Mouse (Mus musculus) neural tube, embryonic 10.5 days (tissue): ENCODE measurements at regions not wholly inside any gene's neighbourhood (a gene's known extent, or its start where the extent isn't known, plus 50 kb on each side); places are given as distances from the start of the nearest gene placed in this dataset.

Source experiments
- DNase-seq: peaks from one replicate; pipeline ENCODE4 v3.0.0-alpha.2; 2017; ENCODE audit warnings: low spot score; ENCODE audit errors: extremely low spot score

DNA sequence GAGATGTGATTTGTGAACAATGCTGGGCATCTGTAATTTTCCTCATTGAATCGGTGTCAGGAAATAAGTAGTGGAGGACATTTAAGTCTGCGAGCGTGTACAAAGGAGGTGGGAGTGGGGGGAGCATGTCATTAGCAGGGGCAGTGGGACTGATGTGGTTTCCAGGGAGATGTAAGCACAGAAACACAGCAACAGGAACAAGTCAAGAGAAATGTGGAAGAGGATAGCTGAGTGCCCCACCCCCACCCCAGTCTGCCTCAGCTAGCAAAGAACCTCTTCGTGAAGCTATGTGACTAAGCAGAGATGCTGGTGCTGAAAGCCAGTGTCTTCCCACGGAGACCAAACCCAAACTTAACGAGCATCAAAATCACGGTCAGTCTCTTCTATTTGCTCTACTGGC lies 151.9 kb downstream of the Drd1 start:
- DNase-seq, result no peak

DNA sequence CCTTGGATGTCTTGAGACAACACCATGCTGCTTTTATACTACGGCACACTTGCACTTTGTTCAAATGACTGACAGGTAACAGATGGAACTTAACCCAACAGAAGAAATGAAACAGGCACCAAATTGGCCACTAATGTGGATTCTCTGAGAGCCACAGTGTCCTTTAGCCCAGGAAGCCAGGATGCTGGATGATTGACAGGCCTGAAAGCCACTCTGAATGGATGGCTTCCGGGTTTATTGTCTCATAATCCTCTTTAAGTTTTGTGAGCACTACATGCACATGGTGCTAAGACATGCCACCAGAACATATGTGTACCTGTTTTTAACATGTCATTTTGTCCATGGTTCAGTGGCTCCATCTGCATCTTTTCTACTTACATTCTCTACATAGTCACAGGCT lies 152.7 kb downstream of the Drd1 start:
- DNase-seq, result no peak

DNA sequence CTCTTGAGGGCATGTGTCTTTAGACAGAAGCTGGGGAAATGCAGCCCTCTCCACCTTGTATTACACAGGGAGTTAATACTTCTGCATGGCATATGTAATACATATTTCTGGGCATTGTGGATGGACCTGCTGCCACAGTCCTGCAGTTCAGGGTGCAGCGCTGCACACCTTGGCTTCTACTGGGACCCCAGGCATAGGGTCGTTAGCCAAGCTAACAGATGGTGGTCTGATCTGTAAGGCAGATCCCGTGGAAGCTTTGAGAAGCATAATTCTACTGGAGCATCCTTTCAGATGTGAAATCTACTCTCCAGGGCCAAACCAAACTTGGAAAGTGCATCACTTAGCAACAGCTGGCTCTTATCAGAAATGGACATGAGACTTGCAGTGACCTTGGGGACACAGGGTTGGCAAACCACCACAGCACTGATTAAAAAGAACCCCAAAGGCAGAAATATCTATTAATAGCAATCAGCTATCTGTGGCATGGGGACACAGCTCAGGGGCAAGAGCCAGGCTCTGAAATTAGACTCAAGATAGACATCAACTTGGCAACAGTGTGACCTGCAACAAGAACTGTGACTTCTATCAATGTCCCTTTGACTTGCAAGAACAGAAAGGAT lies 155.0 kb downstream of the Drd1 start:
- DNase-seq, result no peak

DNA sequence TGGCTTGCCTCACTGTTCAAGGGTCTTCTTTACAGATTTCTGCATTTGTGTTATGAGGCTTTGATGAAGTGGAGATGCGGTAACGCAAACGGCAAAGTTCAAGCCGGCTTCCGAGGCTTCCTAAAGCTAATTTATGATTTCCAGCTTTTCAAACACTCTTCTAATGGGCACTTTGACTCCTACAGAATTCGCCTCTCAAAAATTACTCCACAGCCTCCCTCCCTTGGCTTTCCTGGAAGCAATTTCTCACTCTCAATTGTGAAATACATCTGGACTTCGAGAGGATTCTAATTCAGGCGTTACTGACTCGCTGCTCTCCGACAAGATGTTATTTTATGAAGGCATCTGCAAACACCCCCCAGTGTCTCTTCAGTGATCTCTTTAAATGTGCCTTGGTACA lies 157.2 kb downstream of the Drd1 start:
- DNase-seq, result no peak

DNA sequence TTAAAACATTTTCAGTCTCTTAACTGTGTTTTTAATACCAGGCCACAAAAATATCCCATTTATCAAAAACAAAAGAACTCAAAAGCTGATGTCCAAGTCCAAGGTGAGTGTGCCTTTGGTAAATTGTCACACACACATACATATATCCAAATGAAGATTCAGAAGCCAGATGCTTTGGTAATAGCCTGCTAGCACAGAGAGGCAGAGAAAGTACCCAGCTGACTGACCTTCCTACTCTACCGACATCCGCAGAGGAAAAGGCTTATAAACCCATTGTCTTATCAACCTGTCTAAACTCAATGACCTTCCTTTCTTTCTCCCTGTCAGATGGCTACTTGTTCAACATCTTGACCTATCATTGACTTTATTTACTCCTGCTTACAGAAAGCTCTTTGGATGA lies 158.3 kb downstream of the Drd1 start:
- DNase-seq, result no peak

DNA sequence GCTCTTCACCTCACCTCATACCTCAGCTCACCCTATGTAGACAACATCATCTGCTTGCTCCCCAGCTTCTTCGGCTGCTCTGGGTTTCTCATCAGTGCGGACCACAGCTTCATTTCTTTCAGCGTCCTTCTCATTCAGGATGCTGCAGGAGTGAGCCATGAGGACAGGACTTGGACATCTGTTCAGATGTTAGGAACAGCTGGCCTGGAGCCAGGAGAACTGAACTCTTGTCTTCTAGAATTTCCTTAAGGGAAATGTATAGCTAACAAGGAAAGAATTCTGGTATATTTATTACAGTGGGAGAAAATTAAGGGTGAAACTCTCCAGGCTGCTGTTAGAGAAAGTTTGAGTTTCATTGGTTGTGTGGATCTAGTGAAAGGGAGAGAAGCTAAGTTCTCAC lies 167.1 kb downstream of the Drd1 start:
- no peak for DNase-seq

DNA sequence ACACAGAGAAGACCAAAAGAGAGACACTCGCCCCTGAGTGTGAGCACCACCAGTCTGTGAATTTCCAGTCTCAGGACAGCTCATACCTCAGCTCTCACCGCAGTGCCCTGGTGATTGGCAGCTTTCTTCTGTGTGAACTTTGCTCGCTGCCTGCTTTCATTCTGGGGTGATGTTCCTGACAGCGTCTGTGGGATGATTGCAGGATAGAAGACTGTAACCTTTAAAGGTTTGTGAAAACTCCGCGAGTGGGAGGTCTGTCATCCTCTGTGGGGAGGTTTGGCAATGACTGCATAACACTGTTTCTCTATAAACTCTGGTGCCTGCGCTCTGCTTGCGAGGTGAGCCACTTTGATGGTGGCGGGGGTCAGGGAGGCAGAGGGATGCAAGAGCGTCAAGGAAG lies 169.7 kb downstream of the Drd1 start:
- no peak for DNase-seq

DNA sequence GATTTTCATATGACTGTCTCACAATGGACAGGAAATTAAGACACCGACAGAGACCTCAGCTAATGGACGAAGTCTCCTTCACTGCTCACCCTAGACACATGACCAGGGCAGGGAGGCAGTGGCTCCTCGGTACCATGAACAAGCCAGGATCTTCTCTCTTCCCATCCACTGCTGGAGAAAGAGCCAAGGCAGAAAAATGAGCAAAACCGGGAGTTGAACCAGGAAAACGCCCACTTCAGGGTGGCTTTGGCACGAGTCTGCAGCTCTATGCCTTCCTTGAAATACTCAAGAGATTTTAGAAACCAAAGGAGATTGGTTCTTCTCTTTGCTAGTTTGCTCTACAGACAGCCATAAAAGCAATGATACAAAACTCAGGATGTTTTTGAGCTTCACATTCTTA lies 172.3 kb downstream of the Drd1 start:
- DNase-seq, result no peak

DNA sequence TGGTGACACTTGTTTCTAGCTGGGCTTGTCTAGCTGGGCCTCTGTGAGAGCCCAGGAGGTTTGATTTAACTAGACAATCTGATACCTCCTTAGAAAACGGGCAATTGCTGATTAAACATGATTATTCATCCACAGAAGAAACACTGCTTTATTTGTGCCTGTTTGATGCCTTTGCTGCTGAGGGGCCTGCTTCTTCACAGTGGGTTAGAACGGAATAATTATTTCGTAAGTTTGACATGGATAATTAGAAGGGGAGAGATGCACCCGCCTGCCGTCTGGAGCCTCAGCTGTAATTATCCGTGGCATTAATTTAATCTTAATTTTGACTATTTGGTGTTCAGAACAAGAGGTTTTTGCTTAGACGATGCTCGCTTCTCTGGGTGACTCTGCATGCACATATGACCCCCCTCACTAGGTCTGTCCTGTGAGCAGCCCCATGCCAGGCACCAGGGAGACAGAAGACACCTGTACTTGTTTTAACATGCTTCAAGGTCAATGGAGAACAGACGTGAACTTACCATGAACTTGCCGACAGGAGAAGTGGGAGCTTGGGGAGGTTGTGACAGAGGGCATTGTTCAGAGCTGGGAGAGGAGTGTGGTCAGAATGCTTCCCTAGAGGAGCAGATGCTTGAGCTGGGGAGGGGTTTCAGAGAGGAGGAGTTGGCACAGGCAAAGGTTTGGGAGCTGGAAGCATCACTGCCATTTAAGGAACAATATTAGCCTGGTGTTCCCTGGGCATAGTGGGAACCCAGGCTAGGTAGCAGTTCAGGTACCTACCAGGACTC lies 174.8 kb downstream of the Drd1 start:
- DNase-seq, result no peak

DNA sequence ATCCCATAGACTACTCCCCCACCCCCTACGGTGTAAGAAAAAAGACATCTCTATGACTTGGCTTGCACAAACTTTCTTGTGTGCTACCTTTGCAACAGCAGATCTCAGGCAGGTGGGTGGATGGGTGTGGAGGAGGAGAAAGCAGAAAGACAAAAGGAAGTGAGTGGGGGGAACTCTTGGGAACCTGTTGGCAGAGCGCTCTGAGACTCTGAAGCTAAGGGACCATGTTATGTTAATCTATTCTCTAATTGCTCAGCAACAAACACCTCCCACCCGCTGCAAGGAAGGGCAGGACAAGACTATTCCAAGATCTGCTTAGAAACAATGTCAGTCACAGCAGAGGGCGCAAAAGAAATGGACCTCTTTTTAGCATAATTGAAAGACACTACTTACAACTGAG lies 180.0 kb downstream of the Drd1 start:
- no peak for DNase-seq

DNA sequence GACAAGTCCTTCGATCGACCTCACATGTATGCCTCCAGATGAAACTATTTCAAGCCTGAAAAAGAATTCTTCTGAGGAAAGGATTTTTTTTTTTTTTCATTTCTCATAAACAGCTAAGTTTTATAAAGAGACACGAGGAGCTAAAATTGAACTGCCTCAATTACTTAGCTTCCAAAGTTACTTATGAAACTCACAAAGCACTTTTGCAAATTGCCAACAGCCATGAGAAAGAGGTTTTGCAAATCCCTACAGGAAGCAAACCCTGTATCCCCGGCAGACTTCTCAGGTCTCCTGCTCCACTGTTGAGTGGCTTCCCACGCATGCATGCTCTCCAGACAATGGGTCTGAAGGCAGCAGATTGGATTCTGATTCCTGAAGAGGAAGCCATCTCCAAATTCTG lies 190.2 kb downstream of the Drd1 start:
- DNase-seq, result no peak

DNA sequence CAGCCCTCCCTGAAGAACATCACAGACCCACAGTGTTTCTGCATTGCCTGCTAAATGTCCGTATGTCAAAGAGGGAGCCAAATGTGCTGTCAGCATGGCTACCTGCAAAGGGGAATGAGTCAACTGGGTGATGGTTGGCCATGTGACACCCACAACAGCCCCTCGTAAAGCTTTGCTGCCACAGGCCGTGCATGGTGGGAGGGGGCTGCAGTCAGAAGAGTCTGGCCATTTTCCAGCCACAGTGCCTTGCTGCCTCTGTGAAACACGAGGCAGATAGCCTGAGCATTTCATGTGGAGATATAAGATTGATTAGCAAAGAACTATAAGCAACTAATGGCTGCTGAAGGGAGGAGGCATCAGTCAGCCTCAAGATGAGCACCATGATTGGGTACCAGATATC lies 193.2 kb downstream of the Drd1 start:
- no peak for DNase-seq

DNA sequence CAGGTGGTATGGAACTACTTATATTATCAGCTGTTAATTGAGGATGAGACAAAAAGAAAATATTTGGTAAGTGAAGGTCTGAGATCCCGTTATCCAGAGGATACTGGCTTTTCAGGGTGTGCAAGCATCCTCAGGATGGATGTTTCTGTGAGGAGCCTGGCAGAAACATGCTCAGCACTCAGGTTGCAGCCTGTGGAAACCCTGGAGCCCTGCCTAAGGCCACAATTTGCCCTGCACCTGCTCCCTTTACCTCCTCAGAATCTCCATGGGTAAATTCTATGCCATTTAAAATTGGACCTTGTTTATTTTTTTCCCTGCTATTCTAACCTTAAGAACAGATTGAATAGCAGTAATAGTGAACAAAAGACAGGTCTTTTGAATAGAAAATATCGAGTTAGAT lies 201.3 kb downstream of the Drd1 start:
- no peak for DNase-seq

DNA sequence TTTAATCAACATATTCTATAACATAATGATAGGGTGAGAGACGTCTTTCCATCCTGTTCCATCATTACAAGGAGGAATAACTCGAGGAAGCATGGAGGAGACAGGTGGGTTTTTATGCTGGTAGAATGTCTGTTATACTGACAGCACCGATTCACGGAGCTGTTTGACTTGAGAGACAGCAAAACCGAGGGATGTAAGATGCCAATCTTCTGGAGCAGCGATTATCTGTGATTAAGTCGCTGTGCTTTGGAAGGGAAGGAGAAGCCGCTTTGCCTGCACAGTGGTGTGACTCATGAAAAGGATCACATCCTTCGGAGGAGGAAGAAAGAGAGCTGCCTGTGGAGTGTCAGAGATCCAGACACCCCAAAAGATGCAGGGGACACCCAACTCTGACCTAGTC lies 205.4 kb downstream of the Drd1 start:
- DNase-seq, result no peak

DNA sequence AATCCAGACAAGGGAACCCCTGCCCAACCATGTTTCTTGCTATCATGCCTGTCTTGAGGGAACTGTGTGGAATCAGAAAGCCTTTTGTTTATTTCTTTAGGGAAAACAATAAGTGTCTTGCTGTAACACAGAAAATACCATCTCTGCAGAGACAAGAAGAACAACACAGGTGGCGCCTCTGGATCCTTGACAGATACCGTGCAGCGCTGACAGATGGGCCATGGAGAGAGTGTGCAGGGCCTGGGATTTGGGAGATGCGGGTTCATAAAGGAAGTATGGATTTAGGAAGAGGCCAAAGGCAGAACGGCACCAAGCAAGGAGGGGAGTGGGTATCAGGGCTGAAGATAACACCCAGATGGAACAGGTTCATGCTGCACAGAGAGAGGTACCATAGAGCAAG lies 209.3 kb downstream of the Drd1 start:
- DNase-seq, result no peak

DNA sequence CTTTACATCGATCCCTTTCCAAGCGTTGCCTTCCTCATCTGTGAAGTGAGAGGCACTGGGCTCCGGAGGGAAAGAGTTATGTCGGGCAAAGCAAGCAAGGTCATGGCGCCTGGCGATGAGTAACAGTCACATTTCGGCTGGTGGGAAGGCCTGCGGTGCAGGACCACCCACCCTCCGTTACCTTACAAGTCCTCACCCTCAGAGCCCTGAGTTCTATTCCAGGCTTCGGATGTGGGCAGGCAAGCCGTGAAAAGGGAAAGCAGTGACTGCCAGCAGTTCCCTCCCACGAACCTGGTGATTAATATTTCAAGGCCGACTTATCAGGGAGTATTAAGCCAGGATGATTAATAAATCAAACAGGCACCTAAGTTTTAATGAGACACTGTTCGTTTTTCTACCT lies 209.7 kb downstream of the Drd1 start:
- DNase-seq, result no peak

DNA sequence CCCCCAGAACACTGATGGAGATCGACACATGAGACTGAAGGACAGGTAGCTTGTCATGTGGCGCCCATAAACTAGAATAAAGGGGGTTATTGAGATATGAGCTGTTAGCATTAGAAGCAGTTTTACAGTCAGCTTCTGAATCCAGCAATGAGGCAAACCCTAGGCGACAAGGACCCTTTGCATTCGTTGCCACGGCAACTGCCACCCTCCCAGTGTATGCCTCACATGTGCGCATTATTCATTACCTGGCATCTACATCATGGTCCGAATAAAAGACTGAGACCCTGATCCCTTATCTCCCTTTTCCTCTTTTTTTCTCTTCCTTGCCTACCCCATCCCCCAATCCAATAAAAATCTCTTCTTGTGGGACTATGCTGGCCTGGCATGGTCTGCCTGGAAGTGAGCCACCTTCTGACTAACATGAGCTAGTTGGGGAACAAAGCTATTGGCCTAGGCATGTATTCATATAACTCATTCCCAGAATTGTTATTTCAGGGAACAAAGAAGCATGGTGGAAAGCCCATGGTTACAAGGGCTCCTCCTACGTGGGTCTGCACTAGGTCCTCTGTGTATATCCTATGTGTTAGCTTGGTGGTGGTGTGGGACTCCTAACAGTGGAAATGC lies 229.4 kb downstream of the Drd1 start:
- DNase-seq, result no peak

DNA sequence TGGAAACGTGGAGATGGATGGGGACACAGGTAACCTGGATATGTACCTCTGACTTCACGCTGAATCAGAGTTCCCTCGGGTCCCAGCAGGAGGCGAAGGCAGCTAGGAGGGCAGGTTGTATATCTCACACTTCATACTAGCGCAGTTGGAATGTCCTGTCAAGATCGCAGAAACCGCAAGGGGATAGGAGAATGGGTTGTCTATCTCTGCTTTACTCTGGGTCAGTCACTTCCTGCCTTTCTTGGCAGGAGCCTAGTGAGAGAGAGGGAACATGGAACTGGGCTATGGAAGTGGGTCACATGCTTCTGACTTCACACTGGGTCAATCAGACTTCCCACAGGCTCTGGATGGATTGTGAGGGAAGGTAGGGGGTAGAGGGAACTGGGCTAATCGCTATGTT lies 233.4 kb downstream of the Drd1 start:
- DNase-seq, result no peak

DNA sequence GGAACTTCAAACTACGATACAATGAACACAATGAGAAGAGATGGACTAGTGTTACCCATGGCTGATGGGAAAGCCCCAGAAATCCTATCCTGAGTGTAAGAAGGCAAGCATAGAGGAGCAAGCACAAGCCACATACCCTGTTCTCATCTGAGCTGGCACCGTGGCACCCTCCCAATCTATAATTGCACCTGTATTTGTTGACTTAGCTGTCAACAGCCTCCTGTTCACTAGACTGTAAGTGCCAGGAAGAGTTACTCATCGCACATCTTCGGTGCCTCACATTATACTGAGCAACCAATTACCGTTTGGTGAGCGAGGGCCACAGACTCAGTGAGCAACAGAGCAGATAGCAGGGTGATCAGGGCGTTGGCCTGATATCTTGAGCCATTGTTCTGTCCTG lies 239.9 kb downstream of the Drd1 start:
- DNase-seq, result no peak

DNA sequence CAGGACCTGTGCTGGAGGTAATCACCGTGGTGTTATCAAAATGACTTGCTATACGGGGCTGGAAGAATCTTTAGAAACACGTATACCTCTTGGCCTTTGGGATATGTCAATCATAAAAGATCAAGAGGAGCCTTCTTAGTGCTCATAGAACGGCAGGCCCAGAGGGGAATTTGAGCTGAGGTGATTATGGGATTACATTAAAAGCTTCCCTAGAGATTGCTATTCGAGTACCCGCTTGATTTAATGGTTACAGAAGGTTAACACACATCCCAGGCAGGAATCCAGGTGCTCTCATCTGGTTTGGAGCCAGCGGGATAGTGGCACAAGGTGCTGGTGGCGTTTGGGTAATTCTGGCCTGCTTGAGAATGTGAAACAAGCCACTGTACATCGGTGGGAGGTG lies 241.4 kb downstream of the Drd1 start:
- DNase-seq, result no peak

DNA sequence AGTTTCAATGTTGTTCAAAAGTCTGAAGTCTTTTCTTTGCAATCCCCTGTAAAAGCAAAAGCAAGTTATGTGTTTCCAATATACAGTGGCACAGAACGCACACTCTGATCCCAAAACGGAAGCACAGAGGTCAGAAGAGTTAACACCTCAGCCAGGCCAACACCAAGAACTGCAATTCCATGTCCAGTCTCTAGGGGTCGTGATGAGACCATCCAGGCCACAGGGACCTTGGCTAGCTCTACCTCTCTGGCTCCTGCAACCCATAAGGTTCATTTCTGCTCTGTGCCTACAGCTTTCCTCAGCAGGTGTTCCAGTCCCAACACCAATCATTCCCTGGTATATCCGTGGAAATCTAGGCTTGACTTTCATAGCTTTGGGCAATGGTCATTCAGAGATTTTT lies 243.6 kb downstream of the Drd1 start:
- DNase-seq, result peak; percentile 44

DNA sequence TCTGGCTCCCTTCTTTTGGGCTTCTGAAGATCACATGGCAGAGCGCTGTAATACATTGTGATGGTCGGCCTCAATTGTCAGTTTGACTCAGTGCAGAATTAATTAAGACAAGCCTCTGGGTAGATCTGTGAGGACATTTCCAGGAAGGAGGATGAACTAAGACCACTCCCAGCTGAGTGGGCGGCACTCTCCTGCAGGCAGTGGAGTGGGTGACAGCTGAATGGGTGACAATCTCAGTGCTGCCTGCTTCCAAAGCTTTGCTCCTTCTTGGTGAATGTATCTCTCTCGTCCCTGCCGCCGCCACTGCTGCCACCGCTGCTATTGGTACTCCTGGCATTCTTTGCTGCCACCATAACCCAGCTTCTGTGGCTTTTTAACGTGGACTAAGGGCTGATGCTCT lies 244.4 kb downstream of the Drd1 start:
- no peak for DNase-seq
